Mouse (Mus musculus): ENCODE measurements around the gene Prkn.

DNA sequence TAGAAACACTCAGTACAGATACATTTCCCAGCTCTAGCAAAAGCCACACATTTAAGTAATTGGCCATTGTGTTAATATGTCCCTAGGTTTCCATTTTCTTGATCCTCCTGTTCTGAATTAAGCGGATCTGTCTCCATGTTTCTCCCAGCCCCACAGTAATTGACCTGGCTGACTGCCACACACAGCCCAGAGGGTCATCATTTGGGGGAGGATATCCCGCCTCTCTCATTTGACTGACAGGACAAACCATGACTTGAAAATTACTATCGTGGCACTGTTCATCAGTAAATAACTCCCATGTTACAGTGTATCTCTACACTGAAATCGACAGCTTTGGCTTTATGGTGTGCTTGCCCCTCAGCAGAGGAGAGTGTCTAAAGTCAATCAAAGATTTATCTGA is 146.9 kb downstream of the Prkn start:
- TF ChIP-seq CTCF (IDR thresholded peaks at IDR 0.05; ENCODE audit: borderline replicate concordance, insufficient read depth, low read length): no peak
- no peak for TF ChIP-seq POLR2A (IDR thresholded peaks at IDR 0.05; ENCODE audit: low read depth, low read length)
